Mouse (Mus musculus) urinary bladder, postnatal 4 days (tissue): ENCODE data around the gene Ccdc82.

ENCODE experiments used
- DNase-seq, 2 experiments: peaks; one replicate each; pipeline ENCODE4 v3.0.0; 2021 to 2022; ENCODE audit warnings: low spot score in 2 of 2

Ccdc82 gene

GRCm38 (mm10) chr9:13299190-13299589 is 52.4 kb downstream of the Ccdc82 start:
- no peak for DNase-seq

- no peak for DNase-seq
Measured at GRCm38 (mm10) chr9:13300041-13300441, 53.3 kb downstream of the Ccdc82 start.

- no peak for DNase-seq
Measured at GRCm38 (mm10) chr9:13300891-13301782, 54.4 kb downstream of the Ccdc82 start.

GRCm38 (mm10) chr9:13302183-13302825 is 55.5 kb downstream of the Ccdc82 start:
- DNase-seq, result no peak

GRCm38 (mm10) chr9:13303099-13303771 is 56.5 kb downstream of the Ccdc82 start:
- DNase-seq, result no peak

GRCm38 (mm10) chr9:13303976-13304375 is 57.2 kb downstream of the Ccdc82 start:
- DNase-seq, result no peak

GRCm38 (mm10) chr9:13306471-13306870 is 59.7 kb downstream of the Ccdc82 start:
- no peak for DNase-seq

GRCm38 (mm10) chr9:13307226-13307625 is 60.5 kb downstream of the Ccdc82 start:
- DNase-seq, result no peak

GRCm38 (mm10) chr9:13308718-13309117 is 62.0 kb downstream of the Ccdc82 start:
- no peak for DNase-seq

- DNase-seq, result no peak
Measured at GRCm38 (mm10) chr9:13309807-13310206, 63.1 kb downstream of the Ccdc82 start.

GRCm38 (mm10) chr9:13310236-13310635 is 63.5 kb downstream of the Ccdc82 start:
- DNase-seq, result no peak

- no peak for DNase-seq
Measured at GRCm38 (mm10) chr9:13311094-13311493, 64.3 kb downstream of the Ccdc82 start.

- DNase-seq, result no peak
Measured at GRCm38 (mm10) chr9:13313923-13314322, 67.2 kb downstream of the Ccdc82 start.

GRCm38 (mm10) chr9:13314577-13315004 is 67.8 kb downstream of the Ccdc82 start:
- no peak for DNase-seq

- no peak for DNase-seq
Measured at GRCm38 (mm10) chr9:13315393-13315792, 68.6 kb downstream of the Ccdc82 start.

- DNase-seq, result no peak
Measured at GRCm38 (mm10) chr9:13319566-13319965, 72.8 kb downstream of the Ccdc82 start.

- DNase-seq, result no peak
Measured at GRCm38 (mm10) chr9:13320800-13321364, 74.1 kb downstream of the Ccdc82 start.

GRCm38 (mm10) chr9:13323074-13323473 is 76.3 kb downstream of the Ccdc82 start:
- no peak for DNase-seq

GRCm38 (mm10) chr9:13323612-13324011 is 76.9 kb downstream of the Ccdc82 start:
- DNase-seq, result no peak
